Mouse (Mus musculus): ENCODE results near the gene Clpsl2. TPM values are rescaled to one million over a fixed set of nuclear protein-coding genes. Genes with fewer than 3 reads are reported as not detected.
"Not testable (repeated sequence)": the region's sequence is repeated elsewhere in the genome, so short reads cannot be mapped to it uniquely, and the experiment has no call there.

Clpsl2 gene
- total RNA-seq, 2 experiments from 2014 or later, result not detected

GRCm38 (mm10) chr17:28521071-28521726, 28.0 kb upstream of the Clpsl2 start:
- peak in 1 of 2 experiments; percentile 33 for DNase-seq

- no peak for DNase-seq
Observed at GRCm38 (mm10) chr17:28521920-28522319, 27.3 kb upstream of the Clpsl2 start.

GRCm38 (mm10) chr17:28522623-28523354, 26.4 kb upstream of the Clpsl2 start:
- DNase-seq, result peak; percentile 98 to 99

- no peak for DNase-seq
Observed at GRCm38 (mm10) chr17:28523355-28524008, 25.7 kb upstream of the Clpsl2 start.

- peak; percentile 56 to 57 for DNase-seq
Observed at GRCm38 (mm10) chr17:28524009-28524695, 25.1 kb upstream of the Clpsl2 start.

GRCm38 (mm10) chr17:28524831-28525430, 24.3 kb upstream of the Clpsl2 start:
- peak in 1 of 2 experiments; percentile 43 for DNase-seq

- DNase-seq, result no peak
Observed at GRCm38 (mm10) chr17:28527184-28528042, 21.8 kb upstream of the Clpsl2 start.

GRCm38 (mm10) chr17:28528043-28528351, 21.2 kb upstream of the Clpsl2 start:
- DNase-seq, result peak; percentile 90 to 94

GRCm38 (mm10) chr17:28529116-28529515, 20.1 kb upstream of the Clpsl2 start:
- DNase-seq, result no peak

- no peak for DNase-seq
Observed at GRCm38 (mm10) chr17:28530506-28530905, 18.7 kb upstream of the Clpsl2 start, which contains the start of gene Armc12. Armc12 (plus strand) TSS chr17:28530806.

- no peak for DNase-seq
Observed at GRCm38 (mm10) chr17:28531946-28532345, 17.3 kb upstream of the Clpsl2 start.

- DNase-seq, result no peak
Observed at GRCm38 (mm10) chr17:28532557-28532956, 16.7 kb upstream of the Clpsl2 start.

GRCm38 (mm10) chr17:28533327-28533726, 15.9 kb upstream of the Clpsl2 start:
- DNase-seq, result no peak

GRCm38 (mm10) chr17:28537881-28538280, 11.3 kb upstream of the Clpsl2 start:
- DNase-seq, result no peak

GRCm38 (mm10) chr17:28546925-28547324, 2.3 kb upstream of the Clpsl2 start:
- DNase-seq, result peak in 1 of 2 experiments; percentile 34

GRCm38 (mm10) chr17:28548550-28548949, 661 bp upstream of the Clpsl2 start:
- no peak for DNase-seq

- peak; percentile 64 to 84 for DNase-seq
Observed at GRCm38 (mm10) chr17:28553040-28553793, 4.0 kb downstream of the Clpsl2 start.

- not testable (repeated sequence) for DNase-seq
Observed at GRCm38 (mm10) chr17:28554021-28554420, 4.8 kb downstream of the Clpsl2 start.

GRCm38 (mm10) chr17:28556635-28557396, 7.6 kb downstream of the Clpsl2 start:
- no peak for DNase-seq

GRCm38 (mm10) chr17:28557772-28558171, 8.6 kb downstream of the Clpsl2 start:
- DNase-seq, result no peak

All from heart, adult 18-20 months (tissue).